Mouse (Mus musculus): ENCODE results near the gene AC141477.1. TPM values are rescaled to one million over a fixed set of nuclear protein-coding genes. Genes with fewer than 3 reads are reported as not detected.

Gene AC141477.1
- polyA plus RNA-seq, 1 experiment from 2014 or later: not detected

DNA sequence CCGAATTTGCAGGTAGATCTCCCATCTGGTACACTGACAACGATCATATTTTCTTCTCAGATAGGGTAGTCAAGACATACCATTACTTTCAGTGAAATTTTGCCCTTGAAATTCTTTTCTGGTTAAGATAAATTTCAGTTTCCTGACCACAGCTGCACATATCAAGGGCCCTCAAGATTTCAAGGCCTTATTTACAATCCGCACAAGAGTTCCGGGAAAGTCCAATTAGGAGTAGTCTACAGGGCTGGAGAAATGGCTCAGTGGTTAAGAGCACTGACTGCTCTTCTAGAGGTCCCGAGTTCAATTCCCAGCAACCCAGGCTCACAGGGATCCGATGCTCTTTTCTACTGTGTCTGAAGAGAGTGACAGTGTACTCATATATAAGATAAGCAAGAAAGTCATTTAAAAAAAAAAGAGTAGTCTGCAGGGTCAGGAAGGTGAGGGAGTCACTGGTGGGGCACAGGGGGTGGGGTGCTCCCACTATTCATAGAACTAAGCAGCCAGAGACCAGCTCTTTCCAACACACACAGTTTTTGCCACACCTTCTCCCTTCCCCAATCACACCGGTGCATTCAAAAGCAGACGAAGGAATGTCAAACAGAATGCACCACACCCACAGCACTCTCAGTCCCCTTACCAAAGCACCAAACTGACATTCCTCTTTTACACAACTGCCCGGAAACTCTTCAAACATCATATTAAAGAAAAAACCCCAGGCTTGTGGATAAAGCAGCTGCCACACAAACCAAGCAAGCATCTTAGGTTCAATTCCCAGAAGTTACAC is 945 bp downstream of the AC141477.1 start:
- no peak for ATAC-seq (ENCODE audit: low FRiP score, low TSS enrichment)
- Histone ChIP-seq H3K27me3 (ENCODE audit: control insufficient read depth, insufficient read depth, low read length) (no peaks in the 10 kb centered on the region), H3K27ac (replicated peaks; ENCODE audit: low read depth, low read length) (no peak overlapping the region), H3K9ac (replicated peaks; ENCODE audit: low read length) (no peak overlapping the region), H3K9me3 (ENCODE audit: control insufficient read depth, low read length) (no peaks in the 10 kb centered on the region), H3K36me3 (ENCODE audit: control insufficient read depth, insufficient read depth, low read length) (peaks cover 41% of the 10 kb centered on the region), H3K4me1 (ENCODE audit: control insufficient read depth, insufficient read depth, low read length) (peaks cover 12% of the 10 kb centered on the region), H3K4me3 (replicated peaks; ENCODE audit: low read depth, low read length) (no peak overlapping the region), H3K4me2 (ENCODE audit: low read length) (no peak overlapping the region)
- no peak for DNase-seq
- WGBS: 96% methylated on average over 9 of the region's 9 CpGs

GRCm38 (mm10) chr10:76433925-76434324 is 6.3 kb downstream of the AC141477.1 start:
- Histone ChIP-seq H3K27me3 (ENCODE audit: control insufficient read depth, insufficient read depth, low read length) (no peaks in the 10 kb centered on the region), H3K9me3 (ENCODE audit: control insufficient read depth, low read length) (no peaks in the 10 kb centered on the region), H3K4me3 (replicated peaks; ENCODE audit: low read depth, low read length) (no peak overlapping the region), H3K9ac (replicated peaks; ENCODE audit: low read length) (no peak overlapping the region), H3K4me1 (ENCODE audit: control insufficient read depth, insufficient read depth, low read length) (no peaks in the 10 kb centered on the region), H3K4me2 (ENCODE audit: low read length) (no peak overlapping the region), H3K36me3 (ENCODE audit: control insufficient read depth, insufficient read depth, low read length) (peaks cover 85% of the 10 kb centered on the region), H3K27ac (replicated peaks; ENCODE audit: low read depth, low read length) (no peak overlapping the region)
- WGBS: 95% methylated on average over 11 of the region's 11 CpGs
- DNase-seq: no peak
- no peak for ATAC-seq (ENCODE audit: low FRiP score, low TSS enrichment)

GRCm38 (mm10) chr10:76425674-76426073 is 14.6 kb downstream of the AC141477.1 start:
- Histone ChIP-seq H3K4me2 (ENCODE audit: low read length) (no peak overlapping the region), H3K4me3 (replicated peaks; ENCODE audit: low read depth, low read length) (no peak overlapping the region), H3K36me3 (ENCODE audit: control insufficient read depth, insufficient read depth, low read length) (peaks cover 92% of the 10 kb centered on the region), H3K4me1 (ENCODE audit: control insufficient read depth, insufficient read depth, low read length) (no peaks in the 10 kb centered on the region), H3K9me3 (ENCODE audit: control insufficient read depth, low read length) (no peaks in the 10 kb centered on the region), H3K27me3 (ENCODE audit: control insufficient read depth, insufficient read depth, low read length) (no peaks in the 10 kb centered on the region), H3K27ac (replicated peaks; ENCODE audit: low read depth, low read length) (no peak overlapping the region), H3K9ac (replicated peaks; ENCODE audit: low read length) (no peak overlapping the region)
- no peak for ATAC-seq (ENCODE audit: low FRiP score, low TSS enrichment)
- no peak for DNase-seq
- WGBS: 97% methylated on average over 7 of the region's 7 CpGs

- no peak overlapping the region for H3K4me2 ChIP-seq (ENCODE audit: low read length)
- WGBS: 83% methylated on average over 12 of the region's 12 CpGs
- H3K4me3 ChIP-seq (replicated peaks; ENCODE audit: low read depth, low read length): no peak overlapping the region
- H3K9ac ChIP-seq (replicated peaks; ENCODE audit: low read length): no peak overlapping the region
- H3K4me1 ChIP-seq (ENCODE audit: control insufficient read depth, insufficient read depth, low read length): no peaks in the 10 kb centered on the region
- DNase-seq (no peak), ATAC-seq (ENCODE audit: low FRiP score, low TSS enrichment) (no peak)
- H3K27me3 ChIP-seq (ENCODE audit: control insufficient read depth, insufficient read depth, low read length): no peaks in the 10 kb centered on the region
- no peak overlapping the region for H3K27ac ChIP-seq (replicated peaks; ENCODE audit: low read depth, low read length)
- H3K9me3 ChIP-seq (ENCODE audit: control insufficient read depth, low read length): no peaks in the 10 kb centered on the region
- peaks cover 92% of the 10 kb centered on the region for H3K36me3 ChIP-seq (ENCODE audit: control insufficient read depth, insufficient read depth, low read length)
Measured at GRCm38 (mm10) chr10:76416811-76417210, 23.4 kb downstream of the AC141477.1 start.

DNA sequence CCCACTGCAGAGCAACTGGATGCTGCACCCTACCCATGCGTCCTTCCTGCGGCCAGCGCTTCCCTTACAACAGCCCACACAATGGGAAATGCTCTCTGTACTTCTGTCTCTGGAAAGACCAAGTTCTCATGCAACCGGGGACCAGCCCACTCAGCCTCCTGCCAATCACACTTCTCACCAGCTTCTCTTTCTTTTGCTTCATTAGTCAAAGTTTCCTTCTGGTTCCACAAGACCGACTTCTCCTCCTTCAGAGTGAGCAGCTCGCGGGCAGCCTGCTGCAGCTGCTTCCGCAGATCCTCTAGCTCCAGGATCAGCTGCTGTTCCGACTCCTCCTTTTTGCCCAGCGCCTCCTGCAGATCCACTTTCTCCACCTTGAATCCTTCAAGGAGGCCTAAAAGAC is 31.7 kb downstream of the AC141477.1 start:
- Histone ChIP-seq H3K4me1 (ENCODE audit: control insufficient read depth, insufficient read depth, low read length) (no peaks in the 10 kb centered on the region), H3K9ac (replicated peaks; ENCODE audit: low read length) (no peak overlapping the region), H3K4me3 (replicated peaks; ENCODE audit: low read depth, low read length) (no peak overlapping the region), H3K27me3 (ENCODE audit: control insufficient read depth, insufficient read depth, low read length) (no peaks in the 10 kb centered on the region), H3K9me3 (ENCODE audit: control insufficient read depth, low read length) (no peaks in the 10 kb centered on the region), H3K36me3 (ENCODE audit: control insufficient read depth, insufficient read depth, low read length) (peaks cover 78% of the 10 kb centered on the region), H3K27ac (replicated peaks; ENCODE audit: low read depth, low read length) (no peak overlapping the region), H3K4me2 (ENCODE audit: low read length) (no peak overlapping the region)
- 77% methylated on average over 10 of the region's 10 CpGs for WGBS
- DNase-seq (no peak), ATAC-seq (ENCODE audit: low FRiP score, low TSS enrichment) (no peak)

DNA sequence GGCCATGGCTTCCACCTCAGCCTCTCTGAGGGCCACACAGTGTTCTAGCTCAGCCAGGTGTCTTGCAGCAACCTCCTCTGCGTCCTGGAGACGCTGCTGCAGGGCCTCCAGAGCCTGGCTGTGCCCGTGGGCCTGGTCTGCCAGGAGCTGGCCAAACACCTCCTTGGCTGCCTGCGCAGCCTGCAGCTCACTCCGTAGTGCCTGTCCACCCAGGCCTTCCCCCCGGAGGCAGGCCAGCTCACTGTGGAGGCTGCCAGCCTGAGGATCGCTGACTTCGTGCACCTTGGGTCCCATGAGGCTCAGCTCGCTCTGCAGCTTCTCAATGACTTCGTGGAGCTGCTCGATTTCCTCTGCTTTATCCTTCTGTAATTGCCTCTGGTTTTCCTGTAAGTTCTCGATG is 47.6 kb downstream of the AC141477.1 start:
- no peak overlapping the region for H3K27ac ChIP-seq (replicated peaks; ENCODE audit: low read depth, low read length)
- no peaks in the 10 kb centered on the region for H3K27me3 ChIP-seq (ENCODE audit: control insufficient read depth, insufficient read depth, low read length)
- peaks cover 51% of the 10 kb centered on the region for H3K36me3 ChIP-seq (ENCODE audit: control insufficient read depth, insufficient read depth, low read length)
- ATAC-seq (ENCODE audit: low FRiP score, low TSS enrichment) (no peak), DNase-seq (no peak)
- no peaks in the 10 kb centered on the region for H3K4me1 ChIP-seq (ENCODE audit: control insufficient read depth, insufficient read depth, low read length)
- H3K9me3 ChIP-seq (ENCODE audit: control insufficient read depth, low read length): no peaks in the 10 kb centered on the region
- WGBS: 96% methylated on average over 12 of the region's 12 CpGs
- H3K4me3 ChIP-seq (replicated peaks; ENCODE audit: low read depth, low read length): no peak overlapping the region
- H3K9ac ChIP-seq (replicated peaks; ENCODE audit: low read length): no peak overlapping the region
- no peak overlapping the region for H3K4me2 ChIP-seq (ENCODE audit: low read length)

GRCm38 (mm10) chr10:76391786-76392185 is 48.5 kb downstream of the AC141477.1 start:
- WGBS: 89% methylated on average over 9 of the region's 9 CpGs
- no peak overlapping the region for H3K9ac ChIP-seq (replicated peaks; ENCODE audit: low read length)
- no peak overlapping the region for H3K27ac ChIP-seq (replicated peaks; ENCODE audit: low read depth, low read length)
- no peaks in the 10 kb centered on the region for H3K9me3 ChIP-seq (ENCODE audit: control insufficient read depth, low read length)
- H3K4me1 ChIP-seq (ENCODE audit: control insufficient read depth, insufficient read depth, low read length): no peaks in the 10 kb centered on the region
- H3K4me2 ChIP-seq (ENCODE audit: low read length): no peak overlapping the region
- DNase-seq: peak; percentile 40
- H3K4me3 ChIP-seq (replicated peaks; ENCODE audit: low read depth, low read length): no peak overlapping the region
- H3K27me3 ChIP-seq (ENCODE audit: control insufficient read depth, insufficient read depth, low read length): no peaks in the 10 kb centered on the region
- ATAC-seq (ENCODE audit: low FRiP score, low TSS enrichment): no peak
- peaks cover 52% of the 10 kb centered on the region for H3K36me3 ChIP-seq (ENCODE audit: control insufficient read depth, insufficient read depth, low read length)

- peaks cover 53% of the 10 kb centered on the region for H3K36me3 ChIP-seq (ENCODE audit: control insufficient read depth, insufficient read depth, low read length)
- DNase-seq: no peak
- 93% methylated on average over 9 of the region's 9 CpGs for WGBS
Measured at GRCm38 (mm10) chr10:76391166-76391565, 49.1 kb downstream of the AC141477.1 start.

More at GRCm38 (mm10) chr10:76391166-76391565, 49.1 kb downstream of the AC141477.1 start:
- Histone ChIP-seq H3K4me1 (ENCODE audit: control insufficient read depth, insufficient read depth, low read length) (no peaks in the 10 kb centered on the region), H3K27ac (replicated peaks; ENCODE audit: low read depth, low read length) (no peak overlapping the region), H3K9ac (replicated peaks; ENCODE audit: low read length) (no peak overlapping the region), H3K9me3 (ENCODE audit: control insufficient read depth, low read length) (no peaks in the 10 kb centered on the region), H3K27me3 (ENCODE audit: control insufficient read depth, insufficient read depth, low read length) (no peaks in the 10 kb centered on the region), H3K4me2 (ENCODE audit: low read length) (no peak overlapping the region), H3K4me3 (replicated peaks; ENCODE audit: low read depth, low read length) (no peak overlapping the region)
- ATAC-seq (ENCODE audit: low FRiP score, low TSS enrichment): no peak

Measured in midbrain, embryonic 14.5 days (tissue).